Mouse (Mus musculus) E14TG2a.4 (cell line): ENCODE results near the gene Phex.

ENCODE experiments used
- CTCF ChIP-seq: conservative IDR thresholded peaks from 2 replicates; pipeline ENCODE4 v1.5.1; 2014; ENCODE audit warnings: low read length
- POU5F1 ChIP-seq: IDR thresholded peaks from 2 replicates; pipeline ENCODE4 v1.6.1; 2014; ENCODE audit warnings: low read length, borderline replicate concordance

DNA sequence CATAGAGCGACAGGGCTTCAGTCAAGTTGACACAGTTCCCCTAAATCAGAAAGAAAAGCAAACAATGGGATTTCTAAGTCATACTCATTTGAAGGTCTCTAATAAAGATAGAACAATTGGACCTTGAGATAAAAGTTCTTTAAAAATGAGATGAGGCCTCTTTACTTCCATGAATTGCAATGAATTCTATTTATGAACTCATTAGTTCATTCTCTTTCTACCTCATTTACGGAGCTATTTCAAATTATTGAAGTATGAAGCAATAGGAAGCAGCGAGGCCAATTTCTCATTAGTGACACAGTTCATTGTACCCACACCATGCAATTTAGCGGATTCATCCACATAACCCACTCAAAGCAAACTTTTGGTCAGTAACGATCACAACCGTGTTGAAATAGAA, 32.3 kb upstream of the Phex start:
- TF ChIP-seq CTCF (no peak), POU5F1 (no peak)
